Mouse (Mus musculus) heart, postnatal 10 days (tissue): ENCODE data around the gene Mical2. TPM values are rescaled to one million over a fixed set of nuclear protein-coding genes. Genes with fewer than 3 reads are reported as not detected.

ENCODE experiments used
- DNase-seq, 2 experiments: peaks; one replicate each; pipeline ENCODE4 v3.0.0; 2021
- intact Hi-C: fragments of 180-260 bp; cut with DNase I; formaldehyde crosslinking; loops from one replicate; pipeline ENCODE4 v1.15.1; 2025
- total RNA-seq, 2 experiments: library from RNA; stranded (reverse); gene quantifications; 2 replicates each; pipeline ENCODE4 v1.2.3; 2021

Mical2 gene
- total RNA-seq, 2 experiments from 2014 or later, result 177 to 185 TPM

DNA sequence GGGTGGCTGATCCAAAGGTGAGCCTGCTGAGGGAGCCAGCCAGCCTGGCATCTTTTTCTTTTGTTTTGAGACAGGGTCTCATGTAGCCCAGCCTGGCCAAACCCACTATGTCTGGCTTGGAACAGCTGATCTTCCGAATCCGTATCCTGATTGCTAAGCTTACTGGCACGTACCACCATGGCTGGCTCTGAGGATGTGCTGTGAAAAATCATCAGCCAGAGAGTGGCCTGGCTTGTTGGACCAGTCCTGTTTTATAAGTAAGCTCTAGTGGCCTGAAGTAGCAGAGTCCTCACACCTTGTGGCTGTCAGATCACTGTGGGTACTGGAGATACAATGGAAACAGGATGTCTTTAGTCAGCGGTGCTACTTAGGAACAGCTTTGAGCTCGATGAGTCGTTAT lies 47.8 kb downstream of the Mical2 start:
- no peak for DNase-seq
- intact Hi-C loops, result loop anchor here (10.0 kb wide), 1 partner anchor 49 kb away; the partner anchor contains the start of gene Mical2

DNA sequence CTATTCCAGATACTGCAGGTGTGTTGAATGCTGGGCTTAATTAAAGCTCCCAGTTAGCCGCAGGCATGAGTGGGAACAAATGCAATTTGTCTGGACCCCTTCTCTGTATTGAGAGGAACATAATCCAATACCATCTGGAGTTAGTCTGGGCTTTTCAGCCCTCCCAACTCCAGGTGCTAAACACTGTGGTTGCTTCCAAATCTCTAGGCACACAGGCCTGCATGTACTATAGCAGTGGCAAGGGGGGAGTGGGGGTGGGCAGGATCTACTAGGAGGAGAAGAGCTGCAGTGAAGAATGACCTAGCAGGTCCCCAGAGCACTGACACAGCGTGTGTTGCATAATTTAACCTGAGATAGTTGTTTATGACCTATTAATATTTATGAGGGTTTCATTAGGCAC lies 49.0 kb downstream of the Mical2 start:
- intact Hi-C loops, result loop anchor here (10.0 kb wide), 1 partner anchor 50 kb away; the partner anchor contains the start of gene Mical2
- no peak for DNase-seq

DNA sequence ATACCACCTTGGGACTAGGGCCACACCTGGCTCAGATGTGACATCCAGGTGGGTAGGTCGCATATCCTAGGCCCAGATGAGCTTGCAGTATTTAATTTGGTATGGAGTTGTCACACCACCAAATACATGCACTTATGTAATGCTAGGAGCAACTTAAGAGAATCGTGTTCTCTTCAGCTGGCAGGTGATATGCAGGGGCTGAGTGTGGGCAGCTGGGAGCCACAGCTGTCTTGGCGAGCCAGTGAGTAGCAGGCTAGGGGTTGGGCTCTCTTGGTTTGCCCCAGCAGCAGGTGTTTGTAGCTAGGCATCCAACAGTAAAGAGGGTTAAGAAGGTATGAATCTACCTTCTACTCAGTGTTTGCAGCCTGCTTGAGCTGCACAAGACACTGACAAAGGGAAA lies 49.4 kb downstream of the Mical2 start:
- intact Hi-C loops, result loop anchor here (10.0 kb wide), 1 partner anchor 50 kb away; the partner anchor contains the start of gene Mical2
- no peak for DNase-seq

DNA sequence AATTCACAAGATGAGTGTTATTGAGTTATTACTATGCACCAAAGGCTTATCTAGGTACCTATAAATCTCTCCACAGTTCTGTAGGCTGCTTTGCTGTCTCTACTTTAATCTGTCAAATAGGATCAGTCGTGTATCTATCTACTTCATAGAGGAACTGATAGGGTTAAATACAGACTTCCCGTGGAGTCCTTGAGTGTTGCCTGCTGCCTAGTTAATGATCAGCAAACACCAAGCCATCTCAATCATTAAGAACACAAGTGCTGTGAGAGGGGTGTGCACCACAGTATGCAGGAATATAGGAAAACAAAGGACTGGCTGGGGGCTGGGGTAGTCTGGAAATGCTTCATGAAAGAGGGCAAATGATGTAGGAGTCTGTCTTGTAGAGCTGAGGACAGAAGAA lies 50.2 kb downstream of the Mical2 start:
- no peak for DNase-seq
- intact Hi-C loops, result loop anchor here (10.0 kb wide), 1 partner anchor 51 kb away; the partner anchor contains the start of gene Mical2

DNA sequence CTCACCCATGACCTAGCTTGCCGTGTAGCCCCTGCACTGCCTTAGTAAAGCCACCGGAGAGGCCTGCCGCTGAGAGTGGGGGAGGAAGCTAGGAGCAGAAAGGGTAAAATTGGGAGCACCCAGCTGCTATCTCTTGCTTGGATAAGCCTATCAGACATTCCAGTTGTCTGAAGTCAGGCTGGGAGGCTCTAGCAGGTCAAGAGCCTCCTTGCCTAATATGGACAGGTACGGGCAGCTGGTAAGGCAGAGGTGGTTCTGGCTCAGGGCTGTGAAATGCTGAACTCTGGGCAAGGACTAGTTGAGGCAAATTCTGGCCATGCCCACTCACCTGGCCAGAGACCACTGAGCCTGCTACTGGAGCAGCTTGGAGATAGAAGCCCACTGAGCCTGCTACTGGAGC lies 51.2 kb downstream of the Mical2 start:
- DNase-seq, result peak; percentile 65 to 77
- intact Hi-C loops, result loop anchor here (10.0 kb wide), 1 partner anchor 52 kb away; the partner anchor contains the start of gene Mical2

DNA sequence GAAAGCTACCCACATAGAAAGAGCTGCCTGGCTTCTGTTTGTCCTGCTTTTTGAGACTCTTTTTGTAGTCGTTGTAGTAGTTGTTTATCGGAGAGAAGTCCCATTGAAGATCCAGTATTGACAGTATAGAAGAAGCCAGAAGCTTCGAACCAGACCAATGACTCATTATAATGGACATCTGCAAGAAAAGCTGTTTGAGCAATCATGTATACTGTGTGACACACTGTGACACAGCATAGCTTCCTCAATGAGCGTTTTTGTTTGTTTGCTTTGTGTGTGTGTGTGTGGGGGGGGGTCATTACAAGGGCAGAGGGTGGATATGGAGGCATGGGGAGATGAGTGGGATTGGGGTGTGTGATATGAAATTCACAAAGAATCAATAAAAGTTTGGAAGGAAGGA lies 53.0 kb downstream of the Mical2 start:
- intact Hi-C loops, result loop anchor here (2.0 to 10.0 kb wide), 2 partner anchors 20 to 54 kb away; partner anchors contain the start of gene Mical2
- DNase-seq, result no peak

DNA sequence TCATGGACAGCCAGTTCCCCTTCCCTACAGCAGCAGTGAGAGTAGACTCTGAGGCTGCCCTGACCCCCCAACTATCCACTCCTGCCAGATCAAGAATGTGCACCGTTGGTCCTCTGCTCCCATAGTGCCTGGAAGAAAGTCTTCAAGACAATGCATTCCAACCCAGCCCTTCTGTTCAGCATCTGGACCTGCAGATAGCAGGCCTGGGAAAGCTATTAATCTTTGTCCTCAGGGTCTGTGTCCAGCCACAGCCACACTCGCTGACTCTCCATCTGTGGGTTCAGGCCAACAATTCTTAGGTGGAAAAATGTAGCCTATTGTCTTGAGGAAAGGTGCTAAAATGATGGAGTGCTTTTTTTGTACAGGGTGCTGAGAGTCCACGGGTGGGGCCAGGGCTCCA lies 54.8 kb downstream of the Mical2 start:
- peak; percentile 61 to 63 for DNase-seq
- intact Hi-C loops, result no loop called here

DNA sequence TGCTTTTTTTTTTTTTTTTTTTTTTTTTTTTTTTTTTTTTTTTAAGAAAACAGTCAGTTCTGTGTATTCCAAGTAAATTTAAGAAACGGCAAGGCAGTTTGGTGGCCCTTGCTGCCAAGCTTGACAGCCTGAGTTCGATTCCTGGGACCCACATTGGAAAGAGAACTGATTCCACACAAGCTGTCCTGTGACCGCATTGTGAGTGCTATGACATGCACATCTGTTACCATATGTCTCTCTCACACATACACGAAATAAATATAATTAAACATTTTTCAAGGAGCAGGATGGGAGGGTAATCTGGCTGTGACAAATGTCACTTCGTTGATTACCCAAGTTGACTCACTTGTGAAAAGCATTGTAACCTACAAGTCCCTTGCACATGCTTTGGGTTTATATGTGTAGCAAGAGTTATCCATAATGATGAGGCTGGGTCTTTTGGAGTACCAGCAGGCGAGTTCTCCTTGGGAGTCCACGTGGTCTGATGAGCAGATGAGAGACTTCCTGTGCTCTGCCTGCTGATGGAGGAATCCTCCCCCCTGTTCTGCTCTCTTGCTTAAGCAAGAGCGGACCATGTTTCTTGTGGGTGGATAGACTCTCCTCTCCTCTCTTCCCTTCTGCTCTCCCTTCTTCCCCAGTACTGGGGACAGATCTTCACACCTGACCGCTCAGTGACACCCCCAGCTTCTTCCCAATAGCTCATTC lies 58.1 kb downstream of the Mical2 start:
- intact Hi-C loops, result no loop called here
- no peak for DNase-seq

DNA sequence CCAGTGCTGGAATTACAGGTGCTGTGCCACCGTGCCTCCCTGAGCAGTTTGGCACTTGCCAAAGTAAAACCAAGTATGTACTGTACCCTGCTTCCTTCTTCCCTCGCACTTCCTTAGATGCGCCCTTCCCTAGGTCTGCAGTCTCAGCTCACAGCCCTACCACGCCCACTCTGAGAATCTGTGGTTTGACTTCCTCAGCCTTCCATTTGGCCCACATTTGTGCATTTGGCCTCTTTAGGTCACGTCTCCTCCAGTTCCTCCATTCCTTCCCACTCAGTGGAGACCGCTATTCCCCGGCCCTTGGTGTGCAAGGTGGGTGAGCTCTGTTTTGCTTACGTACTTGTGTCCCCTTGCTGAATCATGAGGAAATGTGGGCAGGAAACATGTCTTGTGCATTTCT lies 59.9 kb downstream of the Mical2 start:
- DNase-seq, result no peak
- intact Hi-C loops, result no loop called here

DNA sequence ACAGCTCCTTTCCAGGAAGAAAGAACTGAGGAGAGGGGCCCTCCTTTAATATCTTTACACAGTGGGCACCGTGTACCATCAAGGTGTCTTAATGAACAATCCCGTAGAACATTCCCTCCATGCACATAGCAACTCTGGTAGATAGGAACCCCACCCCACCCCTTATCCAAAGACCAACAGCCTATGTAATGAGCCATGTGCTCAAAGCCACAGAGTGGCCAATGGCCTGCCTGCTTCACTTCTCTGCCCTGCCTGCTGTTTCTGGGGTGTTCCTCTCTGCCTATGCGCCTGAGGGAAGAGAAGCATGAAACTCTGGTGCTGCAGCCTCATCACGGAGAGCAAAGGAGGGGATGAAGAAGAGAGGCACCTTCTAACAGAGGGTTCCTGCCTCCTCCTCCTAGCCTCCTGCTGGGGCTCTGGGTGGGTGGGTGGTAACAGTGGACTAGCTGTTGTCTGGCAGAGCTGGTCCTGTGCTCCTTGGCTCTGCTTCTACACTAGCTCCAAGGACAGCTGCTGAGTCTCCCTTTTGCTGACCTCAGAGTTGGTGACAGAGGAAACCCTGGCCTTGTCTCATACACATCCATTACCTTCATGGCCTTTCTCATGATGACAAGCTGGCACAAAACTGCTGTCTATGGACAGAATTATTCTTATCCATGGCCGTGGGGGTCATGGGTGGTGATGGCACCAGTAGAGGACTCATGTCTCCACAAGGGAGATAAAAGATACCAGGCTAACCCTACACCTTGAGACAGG lies 62.9 kb downstream of the Mical2 start:
- intact Hi-C loops, result no loop called here
- DNase-seq, result no peak

DNA sequence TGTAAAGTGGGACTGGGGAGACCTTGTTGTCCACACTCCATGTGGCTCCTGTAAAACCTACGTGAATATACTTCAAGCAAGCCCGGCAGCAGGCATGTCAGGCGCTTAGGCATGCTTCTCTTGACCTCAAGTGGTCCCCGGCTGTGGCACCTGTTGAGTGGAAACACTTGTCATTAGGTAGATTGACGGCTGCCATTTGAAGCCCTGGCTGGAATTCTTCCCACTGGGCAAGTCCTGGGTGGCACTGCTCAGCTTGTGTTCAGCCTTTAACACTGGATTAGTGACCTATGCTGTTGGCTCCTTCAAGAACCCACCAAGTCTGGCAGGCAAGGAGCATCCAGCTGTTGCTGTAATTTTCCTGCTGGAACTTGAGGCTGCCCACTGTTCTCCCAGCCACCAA lies 63.9 kb downstream of the Mical2 start:
- intact Hi-C loops, result no loop called here
- peak; percentile 63 to 71 for DNase-seq

DNA sequence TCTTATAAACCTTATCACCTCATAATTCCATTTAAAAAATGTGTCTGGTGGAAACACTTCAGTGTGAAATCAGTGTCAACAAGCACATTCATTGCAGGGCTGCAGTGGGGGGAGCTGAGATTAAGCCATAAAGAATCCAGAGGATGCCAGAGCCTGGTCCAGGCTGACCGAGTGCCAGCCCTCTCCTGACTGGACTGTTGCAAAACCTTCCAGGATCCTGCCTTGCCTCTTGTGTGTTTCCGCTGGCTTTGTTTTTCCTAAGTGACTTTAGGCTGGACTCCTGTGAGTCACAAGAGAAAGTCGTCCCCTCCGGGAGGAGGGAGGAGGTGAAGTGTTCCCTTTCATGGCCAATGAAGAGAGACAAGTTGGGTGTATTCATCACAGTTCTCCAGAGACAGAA lies 64.3 kb downstream of the Mical2 start:
- peak; percentile 70 to 72 for DNase-seq

DNA sequence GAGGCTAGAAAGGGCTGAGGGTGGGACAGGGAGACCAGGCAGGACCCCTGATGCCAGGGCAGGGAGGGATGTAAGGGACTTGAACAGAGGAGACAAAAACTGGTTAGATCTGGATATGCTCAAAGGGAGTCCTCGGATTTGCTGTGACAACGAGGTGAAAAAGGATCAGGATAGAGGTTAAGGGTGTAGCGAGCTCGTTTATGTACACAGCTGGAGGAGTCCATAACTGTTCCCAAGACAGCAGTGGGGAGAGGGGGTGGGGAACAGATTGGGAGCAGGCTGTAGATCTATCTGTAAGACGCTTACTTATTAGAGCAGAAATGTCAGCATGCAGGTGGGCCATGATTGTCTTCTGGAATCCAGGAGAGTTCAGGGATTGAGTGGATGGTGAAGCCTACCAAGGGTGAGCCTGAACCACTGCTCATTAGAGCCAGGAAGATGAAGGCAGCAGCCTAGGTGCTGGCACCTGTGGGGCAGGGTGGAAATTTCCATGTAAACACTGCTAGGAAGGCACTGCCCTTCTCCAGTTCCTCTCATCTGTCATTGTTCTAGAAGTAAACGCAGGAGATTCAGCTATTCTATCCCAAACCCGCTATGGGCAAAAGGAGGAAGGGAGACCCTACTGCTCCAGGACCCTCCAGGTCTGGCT lies 67.9 kb downstream of the Mical2 start:
- intact Hi-C loops, result no loop called here
- no peak for DNase-seq

More for the DNA sequence above, 64.3 kb downstream of the Mical2 start:
- intact Hi-C loops, result no loop called here

DNA sequence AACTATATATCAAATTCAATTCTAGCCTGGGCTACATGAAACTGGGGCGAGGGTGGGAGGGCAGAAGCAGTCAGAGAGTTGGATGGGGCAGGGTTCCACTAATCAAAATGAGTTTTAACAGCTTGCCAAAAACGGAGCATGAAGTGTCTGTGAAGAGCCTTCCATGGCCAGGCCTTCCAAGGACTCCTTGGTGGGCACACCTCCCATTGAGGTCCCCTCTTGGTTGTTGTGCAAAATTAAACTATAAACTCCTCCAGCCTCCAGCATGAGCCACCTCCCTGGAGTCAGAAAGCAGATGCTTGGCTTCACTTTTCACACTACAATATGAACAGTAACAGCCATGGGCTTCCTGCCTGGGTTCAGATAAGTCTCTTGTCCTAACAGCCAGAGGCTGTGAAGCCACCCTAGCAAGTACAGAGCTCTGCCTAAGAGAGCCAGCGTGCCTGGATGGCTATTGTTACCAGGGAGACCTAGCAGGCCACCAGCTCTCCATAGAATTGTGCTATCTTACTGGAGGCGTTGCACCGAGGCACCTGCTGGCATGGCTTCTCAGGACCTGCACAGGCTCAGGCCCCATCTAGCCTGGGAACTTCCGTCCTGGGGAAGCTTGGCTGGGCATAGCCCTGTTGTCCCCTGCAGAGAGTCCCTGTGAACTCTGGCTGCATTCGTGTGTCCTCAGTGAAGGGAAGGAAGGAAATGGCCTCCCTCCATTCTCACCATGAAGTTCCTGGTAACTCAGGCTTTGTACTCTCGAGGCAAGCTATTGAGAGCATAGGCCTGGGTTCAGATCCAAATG lies 70.0 kb downstream of the Mical2 start:
- intact Hi-C loops, result loop anchor here (5.0 kb wide), 1 partner anchor 68 kb away; the partner anchor contains the start of gene Mical2
- DNase-seq, result peak in 1 of 2 experiments; percentile 45

DNA sequence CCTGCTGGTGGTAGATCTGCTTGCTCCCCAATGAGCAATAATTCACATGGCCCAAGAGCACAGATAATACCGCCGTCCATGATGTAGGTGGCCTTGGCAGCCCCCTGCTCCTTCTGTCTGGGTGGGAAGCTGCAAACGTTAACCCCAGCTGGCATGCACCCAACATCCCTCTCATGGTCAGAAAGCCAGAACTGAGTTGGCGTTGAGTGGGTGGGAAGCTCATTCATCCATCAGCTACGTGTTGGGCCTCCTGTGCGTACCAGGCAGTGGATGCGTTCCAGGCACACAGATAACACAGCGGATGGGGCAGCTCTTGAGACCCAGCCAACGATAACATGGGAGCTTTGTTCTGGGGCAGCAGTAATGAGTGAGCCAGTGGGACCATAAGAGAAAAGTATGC lies 72.4 kb downstream of the Mical2 start:
- DNase-seq, result peak; percentile 79 to 89
- intact Hi-C loops, result loop anchor here (2.0 to 5.0 kb wide), 2 partner anchors 19 to 71 kb away; partner anchors contain the start of gene Mical2

DNA sequence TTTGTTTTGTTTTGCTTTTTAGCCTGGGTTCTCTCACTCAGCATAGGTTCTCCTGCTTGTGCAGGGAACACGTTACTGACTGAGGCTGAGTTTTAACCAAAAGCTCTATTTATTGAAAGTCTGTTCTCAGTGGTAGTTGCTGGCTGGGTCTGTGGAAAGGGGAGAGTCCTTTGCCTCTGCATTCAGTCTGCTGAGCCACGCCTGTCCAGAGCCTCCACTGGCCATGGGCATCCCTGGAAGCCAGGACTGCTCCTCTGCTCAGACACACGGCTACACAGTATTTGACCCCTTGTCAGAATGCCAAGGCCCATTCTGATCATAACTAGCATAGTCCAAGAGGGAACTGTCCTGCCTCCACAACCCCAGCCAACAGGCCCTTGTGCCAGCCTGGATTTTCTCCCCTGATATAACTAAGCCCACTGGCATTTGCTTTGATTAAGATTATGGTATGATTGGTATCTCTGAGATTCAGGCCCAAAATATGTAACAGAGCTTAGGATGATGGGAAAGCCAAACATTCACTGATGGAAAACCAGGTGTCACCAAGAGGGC lies 73.3 kb downstream of the Mical2 start:
- intact Hi-C loops, result loop anchor here (2.0 to 5.0 kb wide), 2 partner anchors 20 to 72 kb away; partner anchors contain the start of gene Mical2
- DNase-seq, result peak; percentile 68 to 69

DNA sequence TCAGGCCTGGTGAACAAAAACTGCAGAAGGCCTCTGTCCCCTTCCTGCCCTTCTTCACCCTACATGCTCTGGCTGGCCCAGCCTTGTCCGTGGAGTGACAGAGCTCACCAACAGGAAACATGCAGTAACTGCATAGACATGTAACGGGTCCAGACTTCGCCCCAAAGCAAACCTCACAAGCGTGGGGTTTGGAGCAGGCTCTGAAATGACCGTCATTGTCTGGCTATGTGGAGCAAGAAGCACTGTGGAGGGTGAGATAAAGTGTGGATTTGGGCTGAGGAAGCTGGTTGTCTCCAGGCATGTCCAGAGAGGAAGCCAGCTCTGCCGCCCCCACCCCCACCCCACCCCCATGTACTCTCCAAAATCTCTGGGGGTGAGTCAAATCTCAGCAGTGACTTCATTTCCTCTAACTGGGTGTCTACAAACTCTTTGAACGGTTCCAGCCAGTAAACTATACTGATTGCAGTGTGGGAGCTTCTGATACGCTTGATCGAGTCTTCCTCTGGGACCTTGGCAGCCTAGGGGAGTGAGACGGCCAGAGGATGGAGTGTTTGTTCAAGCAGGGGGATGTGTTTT lies 74.0 kb downstream of the Mical2 start:
- intact Hi-C loops, result loop anchor here (2.0 to 5.0 kb wide), 2 partner anchors 21 to 72 kb away; partner anchors contain the start of gene Mical2
- DNase-seq, result peak; percentile 80 to 83

DNA sequence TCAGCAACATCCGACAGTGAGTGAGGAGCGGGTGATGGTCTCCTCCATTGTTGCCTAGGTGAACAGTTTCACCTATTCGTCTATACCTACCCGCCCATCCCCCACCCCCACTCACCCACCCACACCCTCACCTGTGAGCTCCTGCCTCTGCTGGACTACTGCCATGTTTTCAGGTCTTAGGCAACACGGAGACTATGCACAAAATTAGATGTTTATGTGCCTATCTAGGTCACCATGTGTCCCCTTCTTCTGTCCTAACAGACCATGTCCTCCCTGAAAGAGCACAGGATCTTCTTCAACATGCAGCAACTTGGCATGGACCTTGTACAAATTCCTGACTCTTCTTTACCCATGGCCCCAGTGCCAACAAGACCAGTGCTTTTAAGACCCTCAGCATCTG lies 74.5 kb downstream of the Mical2 start:
- intact Hi-C loops, result no loop called here

DNA sequence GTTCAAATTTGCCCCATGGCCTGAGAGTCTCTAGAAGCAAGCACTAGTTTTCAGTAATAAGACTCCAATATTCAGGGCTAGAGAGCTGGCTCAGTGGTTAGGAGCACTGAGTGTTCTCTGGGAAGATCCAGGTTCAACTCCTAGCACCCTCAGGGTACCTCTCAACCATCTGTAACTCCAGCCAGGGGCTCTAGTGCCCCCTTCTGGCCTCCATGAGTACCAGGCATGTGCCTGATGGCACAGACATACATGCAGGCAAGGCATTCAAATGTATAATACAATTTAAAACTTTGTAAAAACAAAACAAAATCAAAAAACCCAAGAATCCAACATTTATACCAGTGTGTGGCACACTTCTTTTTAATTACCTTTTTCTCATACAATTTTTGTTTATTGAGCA lies 75.4 kb downstream of the Mical2 start:
- DNase-seq, result no peak
- intact Hi-C loops, result no loop called here

More for the DNA sequence above, 74.5 kb downstream of the Mical2 start:
- DNase-seq, result no peak
